Mouse (Mus musculus) layer of hippocampus, adult 9-10 months (tissue): ENCODE data around the gene Cers2.
"Not testable (repeated sequence)": the region's sequence is repeated elsewhere in the genome, so short reads cannot be mapped to it uniquely, and the experiment has no call there.

Experiments used
- DNase-seq: peaks from one replicate; pipeline ENCODE4 v3.0.0; 2022; ENCODE audit warnings: low spot score

Cers2 gene

GRCm38 (mm10) chr3:95318548-95318947 is 4.0 kb downstream of the Cers2 start:
- DNase-seq: no peak

- DNase-seq: no peak
Observed at GRCm38 (mm10) chr3:95319110-95319509, 4.5 kb downstream of the Cers2 start.

GRCm38 (mm10) chr3:95319701-95320625 is 5.4 kb downstream of the Cers2 start:
- DNase-seq: no peak

- DNase-seq: no peak
Observed at GRCm38 (mm10) chr3:95323429-95323828, 8.8 kb downstream of the Cers2 start.

- no peak for DNase-seq
Observed at GRCm38 (mm10) chr3:95324454-95325144, 10.0 kb downstream of the Cers2 start.

GRCm38 (mm10) chr3:95328803-95329404 is 14.3 kb downstream of the Cers2 start:
- no peak for DNase-seq

- DNase-seq: no peak
Observed at GRCm38 (mm10) chr3:95331528-95331927, 16.9 kb downstream of the Cers2 start.

GRCm38 (mm10) chr3:95337345-95337744 is 22.8 kb downstream of the Cers2 start:
- no peak for DNase-seq

- no peak for DNase-seq
Observed at GRCm38 (mm10) chr3:95338251-95338650, 23.7 kb downstream of the Cers2 start.

GRCm38 (mm10) chr3:95343356-95344000 is 28.9 kb downstream of the Cers2 start:
- not testable (repeated sequence) for DNase-seq

GRCm38 (mm10) chr3:95346454-95346853 is 31.9 kb downstream of the Cers2 start:
- no peak for DNase-seq

- DNase-seq: not testable (repeated sequence)
Observed at GRCm38 (mm10) chr3:95348343-95348742, 33.8 kb downstream of the Cers2 start.

- DNase-seq: no peak
Observed at GRCm38 (mm10) chr3:95349491-95349890, 34.9 kb downstream of the Cers2 start.

GRCm38 (mm10) chr3:95355911-95356544 is 41.4 kb downstream of the Cers2 start:
- DNase-seq: not testable (repeated sequence)

- DNase-seq: peak; percentile 77
Observed at GRCm38 (mm10) chr3:95356701-95357449, 42.3 kb downstream of the Cers2 start, which contains the start of gene Setdb1. Gene Setdb1, minus strand, starts transcription at chr3:95357202.

- DNase-seq: no peak
Observed at GRCm38 (mm10) chr3:95357746-95358145, 43.2 kb downstream of the Cers2 start.

- not testable (repeated sequence) for DNase-seq
Observed at GRCm38 (mm10) chr3:95360276-95360675, 45.7 kb downstream of the Cers2 start.

- no peak for DNase-seq
Observed at GRCm38 (mm10) chr3:95370101-95370500, 55.5 kb downstream of the Cers2 start.
